Comparison of ENCODE assay signal across 9 mouse cellular contexts in the genomic region with DNA sequence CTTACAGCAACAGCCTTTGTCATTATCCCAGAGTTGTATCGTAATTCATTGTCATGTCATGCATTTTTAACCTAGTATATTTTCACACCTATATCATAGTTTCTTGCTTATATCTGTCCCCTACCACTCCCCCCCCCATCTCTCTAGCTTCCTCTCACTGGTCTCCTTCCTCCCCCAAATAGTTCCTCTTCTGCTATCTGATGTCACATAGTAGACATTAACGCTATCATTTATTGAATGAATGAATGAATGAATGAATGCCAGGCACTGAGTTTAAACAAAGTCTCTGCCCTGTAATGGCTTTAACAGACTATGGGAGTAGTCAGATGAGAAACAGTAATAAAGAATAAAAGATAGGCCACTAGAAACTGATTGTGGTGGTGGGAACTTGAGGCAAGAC. TPM values are rescaled to one million over a fixed set of nuclear protein-coding genes. Genes with fewer than 3 reads are reported as not detected.
A peak's percentile ranks its signal among the peaks of the same experiment; 100 is the strongest.
DNase-seq lines count a peak whose midpoint lies in the region; ATAC-seq lines count a peak whose summit lies in the region.
"Had no signal": no experiment of that assay in that cellular context is flagged by ENCODE, and none has a peak within 500 bp of the region (broad histone marks: within the 10 kb centered on the region; RNA-seq: fewer than 3 reads in every experiment).

No protein-coding gene starts in this region.

- WGBS in lung, embryonic 16.5 days, result 67% methylated on average over 2 of the region's 2 CpGs
- 81% methylated on average over 2 of the region's 2 CpGs for WGBS in forebrain, embryonic 12.5 days
- 60% methylated on average over 2 of the region's 2 CpGs for WGBS in liver, embryonic 11.5 days
- 73% methylated on average over 2 of the region's 2 CpGs for WGBS in stomach, embryonic 14.5 days

- peaks cover 18% of the 10 kb centered on the region for H3K4me1 ChIP-seq in lung, embryonic 16.5 days (replicated peaks; ENCODE audit: control insufficient read depth, insufficient read depth, low read length)
- H3K4me1 ChIP-seq in forebrain, embryonic 12.5 days, result peaks cover 25% of the 10 kb centered on the region
- H3K4me1 ChIP-seq in liver, embryonic 11.5 days (replicated peaks; ENCODE audit: control insufficient read depth, insufficient read depth, low read length), result peaks cover 10% of the 10 kb centered on the region
- peaks cover 6% of the 10 kb centered on the region for H3K4me1 ChIP-seq in stomach, embryonic 14.5 days (ENCODE audit: control insufficient read depth, insufficient read depth, low read length)

- H3K27me3 ChIP-seq in lung, embryonic 16.5 days (ENCODE audit: control insufficient read depth, insufficient read depth, low read depth, low read length), result no peaks in the 10 kb centered on the region
- H3K27me3 ChIP-seq in forebrain, embryonic 12.5 days, result no peaks in the 10 kb centered on the region
- H3K27me3 ChIP-seq in liver, embryonic 11.5 days (replicated peaks; ENCODE audit: control insufficient read depth, insufficient read depth, low read length), result no peaks in the 10 kb centered on the region
- no peaks in the 10 kb centered on the region for H3K27me3 ChIP-seq in stomach, embryonic 14.5 days (ENCODE audit: control insufficient read depth, insufficient read depth, low read length)

- no peak for ATAC-seq in lung, embryonic 16.5 days (ENCODE audit: low read depth)
- ATAC-seq in forebrain, embryonic 12.5 days (ENCODE audit: low FRiP score), result no peak
- ATAC-seq in liver, embryonic 11.5 days (replicated peaks; ENCODE audit: low FRiP score), result no peak
- ATAC-seq in stomach, embryonic 14.5 days (ENCODE audit: insufficient number of reproducible peaks, insufficient read depth, low FRiP score, low read depth), result no peak

- no peaks in the 10 kb centered on the region for H3K9me3 ChIP-seq in lung, embryonic 16.5 days (ENCODE audit: control insufficient read depth, low read length)
- H3K9me3 ChIP-seq in forebrain, embryonic 12.5 days, result no peaks in the 10 kb centered on the region
- H3K9me3 ChIP-seq in liver, embryonic 11.5 days (ENCODE audit: control insufficient read depth, low read length), result no peaks in the 10 kb centered on the region
- H3K9me3 ChIP-seq in stomach, embryonic 14.5 days (ENCODE audit: control insufficient read depth, low read depth, low read length), result no peaks in the 10 kb centered on the region

- no peak for DNase-seq in lung, postnatal 10 days
- DNase-seq in liver, embryonic 11.5 days (ENCODE audit: low spot score), result no peak
- DNase-seq in cerebellum, postnatal 25 days, result no peak
- no peak for DNase-seq in adrenal gland, postnatal 25 days
- DNase-seq in thymus, postnatal 25 days, result no peak
- DNase-seq: adrenal gland, postnatal 36 days had no signal

- H3K9ac ChIP-seq in lung, embryonic 16.5 days (ENCODE audit: low read length), result peak overlapping the region; percentile 77
- H3K9ac ChIP-seq in forebrain, embryonic 12.5 days, result peak overlapping the region; percentile 70
- H3K9ac ChIP-seq in liver, embryonic 11.5 days (ENCODE audit: low read depth, low read length), result peak overlapping the region; percentile 6; the same call in 1 of the 2 replicates
- peak overlapping the region; percentile 50; the same call in 1 of the 2 replicates for H3K9ac ChIP-seq in stomach, embryonic 14.5 days (replicated peaks; ENCODE audit: low read depth, low read length)

- H3K4me2 ChIP-seq in lung, embryonic 16.5 days (ENCODE audit: low read depth, low read length), result peak overlapping the region; percentile 85
- H3K4me2 ChIP-seq in forebrain, embryonic 12.5 days, result peak overlapping the region; percentile 72
- H3K4me2 ChIP-seq in liver, embryonic 11.5 days, result peak overlapping the region; percentile 59
- H3K4me2 ChIP-seq in stomach, embryonic 14.5 days (replicated peaks; ENCODE audit: low read depth, low read length), result peak overlapping the region; percentile 54

- H3K36me3 ChIP-seq in lung, embryonic 16.5 days (ENCODE audit: control insufficient read depth, insufficient read depth, low read length), result no peaks in the 10 kb centered on the region
- H3K36me3 ChIP-seq in forebrain, embryonic 12.5 days (replicated peaks), result no peaks in the 10 kb centered on the region
- no peaks in the 10 kb centered on the region for H3K36me3 ChIP-seq in liver, embryonic 11.5 days (ENCODE audit: control insufficient read depth, insufficient read depth, low read length)
- no peaks in the 10 kb centered on the region for H3K36me3 ChIP-seq in stomach, embryonic 14.5 days (ENCODE audit: control insufficient read depth, insufficient read depth, low read length)

- no peak overlapping the region for H3K27ac ChIP-seq in lung, embryonic 16.5 days (ENCODE audit: low read length)
- H3K27ac ChIP-seq in forebrain, embryonic 12.5 days, result no peak overlapping the region
- H3K27ac ChIP-seq in liver, embryonic 11.5 days (ENCODE audit: low read depth, low read length), result no peak overlapping the region
- H3K27ac ChIP-seq in stomach, embryonic 14.5 days (ENCODE audit: low read length), result no peak overlapping the region

- peak overlapping the region; percentile 65 for H3K4me3 ChIP-seq in lung, embryonic 16.5 days (ENCODE audit: low read length)
- H3K4me3 ChIP-seq in forebrain, embryonic 12.5 days (replicated peaks), result peak overlapping the region; percentile 79
- peak overlapping the region; percentile 80 for H3K4me3 ChIP-seq in liver, embryonic 11.5 days (ENCODE audit: low read depth, low read length)
- H3K4me3 ChIP-seq in stomach, embryonic 14.5 days (ENCODE audit: low read depth, low read length), result peak overlapping the region; percentile 72

RNA-seq across cellular contexts. Expression of a gene that starts 0.7 kb away (rescaled TPM):
- 11.0 and 12.9 TPM in 2 replicates for polyA plus RNA-seq in lung, embryonic 16.5 days (2015; fragmentation: Nextera tagmentation; extraction: Ambion mirVana)
- 15.8 and 17.0 TPM in 2 replicates for polyA plus RNA-seq in forebrain, embryonic 12.5 days (2016; fragmentation: Nextera tagmentation; extraction: Ambion mirVana)
- polyA plus RNA-seq in liver, embryonic 11.5 days (2014; fragmentation: Nextera tagmentation; extraction: Ambion mirVana), result 6.5 and 6.8 TPM in 2 replicates
- 9.5 and 14.4 TPM in 2 replicates for polyA plus RNA-seq in stomach, embryonic 14.5 days (2014; fragmentation: Nextera tagmentation; extraction: Ambion mirVana)
- 8.4 and 11.0 TPM in 2 replicates for total RNA-seq in adrenal gland, postnatal 25 days (2021)

RNA-seq across cellular contexts. Expression of a gene that starts 1.0 kb away (rescaled TPM):
- polyA plus RNA-seq in lung, embryonic 16.5 days (2015; fragmentation: Nextera tagmentation; extraction: Ambion mirVana), result 89.2 and 97.2 TPM in 2 replicates
- polyA plus RNA-seq in forebrain, embryonic 12.5 days (2016; fragmentation: Nextera tagmentation; extraction: Ambion mirVana), result 105 and 111 TPM in 2 replicates
- polyA plus RNA-seq in liver, embryonic 11.5 days (2014; fragmentation: Nextera tagmentation; extraction: Ambion mirVana), result 56.1 and 57.7 TPM in 2 replicates
- 89.6 and 94.6 TPM in 2 replicates for polyA plus RNA-seq in stomach, embryonic 14.5 days (2014; fragmentation: Nextera tagmentation; extraction: Ambion mirVana)
- total RNA-seq in adrenal gland, postnatal 25 days (2021), result 71.7 and 82.7 TPM in 2 replicates

Comparison
In these comparisons a context has a peak if more than half of its experiments do, and no peak if none do; other contexts are left out.
1. H3K9ac ChIP-seq: peak in every context shown above with its lines; median percentile 77 in lung, embryonic 16.5 days; 70 in forebrain, embryonic 12.5 days; 50 in stomach, embryonic 14.5 days; 6 in liver, embryonic 11.5 days.